Mouse (Mus musculus) cerebellum, postnatal 36 days (tissue): Measurements from ENCODE around the gene Gnrhr.

Source experiments
- DNase-seq, 2 experiments: peaks; one replicate each; pipeline ENCODE4 v3.0.0; 2021 to 2022; ENCODE audit warnings: mixed read lengths in 2 of 2

The Gnrhr gene

DNA sequence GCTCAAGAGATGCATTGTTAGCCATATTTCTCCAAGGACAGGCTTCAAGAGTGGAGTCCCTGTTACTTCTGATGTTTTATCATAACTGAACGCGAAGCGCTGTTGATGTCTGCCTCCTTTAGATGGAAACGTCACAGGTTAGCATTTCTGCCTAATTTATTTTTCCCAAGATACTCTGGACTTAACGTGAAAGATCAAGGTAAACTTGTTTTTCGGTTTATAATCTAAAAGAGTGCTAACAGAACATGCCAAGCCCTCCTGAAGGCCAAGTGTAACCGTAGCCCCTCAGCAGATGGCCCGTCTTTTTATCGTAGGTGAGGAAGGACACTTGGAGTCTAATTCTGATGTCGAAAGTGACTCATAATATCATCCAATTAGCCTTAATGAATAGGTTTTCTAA is at the start of gene Gnrhr:
TSS of gene Gnrhr (minus strand) at position 101 of the 400 bp plus-strand sequence.
- no peak for DNase-seq

DNA sequence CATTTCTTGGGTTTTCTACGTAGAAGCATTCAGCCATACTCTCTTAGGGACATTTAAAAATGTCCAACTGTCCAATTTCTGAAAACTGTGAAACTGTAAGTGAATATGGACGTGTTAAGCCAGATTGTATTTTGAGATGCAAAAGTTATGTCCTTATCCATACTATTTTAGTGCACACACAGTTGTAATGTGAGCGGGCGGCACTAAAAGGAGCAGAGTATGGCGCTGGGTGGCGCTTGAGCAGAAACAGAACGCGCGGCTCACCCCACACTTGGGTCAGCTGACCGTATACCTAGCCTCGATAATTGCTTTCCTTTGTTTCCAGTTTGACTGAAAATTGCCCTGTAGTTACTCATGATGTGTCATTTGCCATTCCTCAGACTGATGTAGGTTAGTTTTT is 48.9 kb upstream of the Gnrhr start:
- no peak for DNase-seq

DNA sequence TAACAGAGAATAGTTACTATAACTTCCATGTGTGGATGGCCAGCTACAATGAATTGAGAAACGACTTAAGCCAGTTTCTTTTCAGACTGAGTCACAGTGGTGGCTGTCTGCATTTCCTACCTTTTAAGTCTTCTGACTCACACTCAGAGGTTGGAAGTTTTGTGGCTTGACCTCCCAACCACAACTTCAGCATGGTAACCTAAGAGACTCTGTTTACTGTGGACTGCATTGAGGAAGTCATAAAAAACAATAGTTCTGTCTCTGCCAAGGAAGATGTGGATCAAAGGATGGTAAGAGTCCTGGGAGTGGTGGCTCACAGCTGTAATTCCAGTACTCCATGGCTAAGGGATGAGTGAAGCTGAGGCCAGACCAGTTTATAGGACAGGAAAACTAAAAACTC is 47.2 kb upstream of the Gnrhr start:
- no peak for DNase-seq

DNA sequence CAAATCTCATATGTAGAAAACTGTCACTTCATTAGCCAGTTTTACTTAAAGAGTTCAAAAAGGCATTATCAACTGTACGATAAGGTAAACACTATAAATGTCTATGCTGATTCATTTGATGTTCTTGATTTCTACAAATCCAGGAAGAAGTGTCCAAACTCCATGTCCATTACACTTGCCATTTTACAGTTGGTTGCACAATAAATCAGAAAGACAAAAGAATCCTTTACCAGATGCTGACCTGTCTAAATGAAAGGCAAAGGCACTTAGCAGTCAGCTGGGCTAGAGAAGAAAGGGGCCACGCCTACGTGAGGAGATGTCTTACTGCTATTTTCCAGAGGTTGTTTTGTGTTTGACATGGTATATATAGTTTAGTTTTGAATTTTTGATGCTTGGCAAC is 46.6 kb upstream of the Gnrhr start:
- no peak for DNase-seq

DNA sequence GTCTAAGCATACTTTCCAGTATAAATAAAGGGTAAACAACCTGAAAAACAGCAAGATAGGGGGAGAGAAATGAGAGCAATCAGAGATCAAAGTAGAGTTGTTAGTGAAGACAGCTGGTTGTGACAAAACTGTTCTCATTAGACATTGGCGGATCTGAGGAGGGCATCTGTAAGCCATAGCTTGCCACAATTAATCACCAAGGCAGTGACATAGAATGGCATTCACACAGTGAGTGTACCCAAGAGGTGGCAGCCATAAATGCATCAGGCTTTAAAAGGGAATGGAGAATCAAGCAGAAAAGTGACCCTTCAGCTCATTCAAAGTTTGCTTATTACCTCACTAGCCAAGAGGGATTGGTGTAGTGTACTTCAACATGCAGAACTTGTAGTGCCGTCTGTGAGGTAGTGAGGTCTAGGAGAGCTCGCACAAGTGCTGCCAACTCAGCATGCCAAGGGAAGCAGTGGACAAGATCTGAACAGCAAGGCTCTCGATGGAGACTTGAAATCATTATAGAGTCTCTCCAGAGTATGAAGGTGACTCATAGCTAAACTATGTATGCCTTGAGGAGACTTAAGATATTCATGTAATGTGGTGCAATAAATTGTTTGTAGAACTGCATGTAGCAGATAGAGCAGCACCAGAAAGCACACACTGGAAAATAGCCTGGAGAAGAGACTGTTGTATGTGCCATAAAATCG is 29.6 kb upstream of the Gnrhr start:
- no peak for DNase-seq

DNA sequence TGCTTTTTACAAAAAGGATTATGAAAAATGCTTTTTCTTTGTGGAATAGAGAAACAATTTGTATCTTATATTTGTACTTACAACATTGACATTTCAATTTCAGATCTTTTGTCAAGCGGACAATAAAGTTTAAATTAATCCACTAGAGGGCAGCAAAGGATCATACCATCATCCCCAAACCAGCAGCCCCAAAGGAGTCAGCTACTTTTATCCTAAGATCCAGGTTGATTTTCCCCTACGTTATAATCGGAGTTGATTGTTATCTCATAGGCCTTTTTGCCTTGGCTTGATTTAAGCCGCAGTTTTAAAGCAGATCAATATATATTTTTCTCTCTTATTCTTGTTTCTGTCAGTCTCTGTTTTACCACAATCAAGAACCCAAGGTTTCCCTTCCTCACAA is 6.3 kb downstream of the Gnrhr start:
- no peak for DNase-seq

DNA sequence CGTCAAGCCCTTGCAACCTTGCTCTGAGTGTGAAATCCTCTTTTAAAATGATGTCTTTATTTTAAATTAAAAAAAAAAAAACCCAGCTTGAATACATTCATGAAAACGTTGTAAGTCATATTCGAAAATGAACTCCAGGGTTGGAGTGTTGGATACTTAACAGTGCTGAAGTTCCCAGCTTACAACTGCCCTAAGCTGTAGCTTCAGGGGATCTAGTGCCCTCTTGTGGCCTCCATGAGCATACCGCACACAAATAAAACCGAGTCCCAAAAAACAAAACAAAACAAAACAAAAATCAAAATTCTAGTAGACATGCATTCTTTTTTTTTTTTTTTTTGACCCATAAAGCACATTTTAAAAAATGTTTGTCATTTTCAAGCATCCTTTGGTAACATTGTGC is 6.9 kb downstream of the Gnrhr start:
- DNase-seq: peak; percentile 14 to 18

DNA sequence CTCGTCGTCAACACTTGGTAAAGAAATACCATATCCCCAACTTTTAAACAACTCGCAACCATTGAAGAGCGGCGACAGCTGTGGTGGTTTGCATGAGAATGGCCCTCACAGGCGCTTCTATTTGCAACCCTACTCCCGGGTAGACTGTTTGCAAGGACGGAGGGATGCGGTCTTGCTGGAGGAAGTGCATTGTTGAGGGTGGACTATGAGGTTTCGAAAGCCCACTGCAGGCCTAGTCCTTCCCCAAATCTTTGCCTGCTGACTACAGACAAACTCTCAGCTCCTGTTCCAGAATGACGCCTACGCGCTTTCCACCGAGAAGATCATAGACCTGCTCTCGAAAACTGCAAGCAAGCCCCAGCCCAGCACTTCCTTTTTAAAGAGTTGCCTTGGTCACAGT is 7.4 kb downstream of the Gnrhr start:
- DNase-seq: no peak

DNA sequence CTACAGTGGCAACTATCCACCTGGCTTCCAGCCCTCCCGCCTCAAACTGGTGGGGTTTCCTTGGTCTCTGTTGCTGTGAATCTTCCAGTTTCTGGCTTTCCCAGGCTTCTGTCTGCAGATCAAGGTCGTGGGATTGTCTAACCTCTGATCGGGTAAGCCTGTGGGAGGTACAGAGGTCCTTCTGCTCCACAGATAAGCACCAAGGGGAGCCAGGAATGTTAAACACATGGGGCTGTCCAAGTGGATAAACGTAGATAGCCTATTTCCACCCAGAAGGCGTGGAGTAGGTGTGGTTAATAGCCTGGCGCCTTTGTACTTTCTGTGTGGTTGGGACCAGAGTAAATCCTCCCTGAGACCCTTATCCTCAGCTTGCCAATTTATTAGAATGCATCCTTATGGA is 10.3 kb downstream of the Gnrhr start:
- DNase-seq: no peak

DNA sequence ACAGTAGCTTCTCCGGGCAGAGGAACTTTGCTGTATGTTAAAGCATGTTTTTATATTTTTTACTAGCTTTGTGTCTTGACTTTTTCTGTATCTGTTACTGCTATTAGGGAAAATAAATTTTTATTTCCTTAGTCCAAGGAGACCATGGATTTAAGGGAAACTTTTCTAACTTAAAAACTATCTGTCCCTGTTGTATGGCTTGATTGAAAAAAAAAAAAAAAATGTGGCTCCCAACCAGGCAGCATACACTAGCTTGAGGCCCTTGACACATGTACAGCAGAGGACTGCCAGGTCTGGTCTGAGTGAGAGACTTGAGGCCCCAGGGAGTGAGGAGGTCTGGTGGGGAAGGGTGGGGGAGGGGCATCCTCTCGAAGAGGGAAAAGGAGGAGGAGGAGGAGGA is 23.9 kb downstream of the Gnrhr start:
- no peak for DNase-seq

DNA sequence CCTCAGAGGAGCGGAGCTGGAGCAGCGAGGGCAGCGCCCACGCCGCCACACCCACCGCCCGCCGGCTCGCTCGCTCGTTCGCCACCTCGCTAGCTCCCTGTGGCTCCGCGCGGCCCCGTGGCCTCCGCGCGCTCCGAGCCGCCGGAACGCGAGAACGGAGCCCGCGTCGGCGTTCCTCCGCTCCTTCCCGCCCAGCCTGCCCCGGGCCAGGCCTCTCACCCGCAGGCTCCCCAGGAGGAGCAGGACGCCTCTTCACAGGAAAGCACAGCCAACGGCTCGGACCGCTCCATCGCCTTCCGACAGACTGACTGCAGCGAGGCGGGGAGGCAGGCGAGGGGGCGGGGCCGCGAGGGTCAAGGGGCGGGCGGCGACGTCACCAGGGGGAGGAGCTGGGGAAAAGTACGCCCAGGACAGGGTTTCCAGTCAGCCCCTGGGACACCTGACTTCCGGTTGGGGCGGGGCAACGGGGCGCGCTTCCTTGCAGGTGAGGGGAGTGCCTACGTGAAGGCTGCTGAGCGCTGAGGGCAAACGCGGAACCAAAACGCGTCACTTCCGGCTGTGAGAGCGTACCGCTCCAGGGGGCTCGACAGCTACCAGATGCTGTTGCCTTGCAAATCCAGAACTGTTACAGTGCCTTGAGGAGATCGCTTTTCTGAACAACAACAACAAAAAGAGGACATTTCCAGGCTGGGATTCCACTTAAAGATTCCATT is 25.1 kb downstream of the Gnrhr start, which contains the start of gene Uba6:
TSS of gene Uba6 (minus strand) at position 355 of the 713 bp plus-strand sequence.
- DNase-seq: peak; percentile 98 to 100

DNA sequence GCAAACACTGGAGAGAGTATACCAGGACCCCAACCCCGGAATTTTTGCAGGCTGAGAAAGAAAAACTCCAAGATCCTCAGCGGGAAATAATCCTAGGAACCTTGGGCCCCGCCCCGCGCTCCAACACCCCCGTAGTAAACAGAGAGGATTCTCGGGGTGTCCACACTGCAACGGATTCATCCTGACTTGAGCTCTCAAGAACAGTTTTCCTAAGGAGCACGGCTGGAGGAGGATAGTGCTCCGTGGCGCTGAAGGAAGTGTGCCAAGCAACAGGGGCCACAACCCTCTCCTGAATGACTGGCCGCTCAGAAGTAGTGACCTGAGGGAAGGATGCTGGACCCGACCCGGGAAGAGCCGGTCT is 25.6 kb downstream of the Gnrhr start:
- no peak for DNase-seq
